Mouse (Mus musculus) intestine, embryonic 15.5 days (tissue): ENCODE data around the gene Egln3. TPM values are rescaled to one million over a fixed set of nuclear protein-coding genes. Genes with fewer than 3 reads are reported as not detected.

ENCODE experiments used
- ATAC-seq: fragments of 200-750 bp; cut with Nextera tagmentation; 2 replicates; pipeline ENCODE4 v1.8.0; 2017; ENCODE audit warnings: moderate TSS enrichment, moderate library complexity
- H3K27ac ChIP-seq: fragments of 300-500 bp; sonication (generic); 2 replicates; pipeline ENCODE4 v1.5.1; 2015; ENCODE audit warnings: mild to moderate bottlenecking, inconsistent platforms
- H3K27me3 ChIP-seq: fragments of 300-500 bp; sonication (generic); replicated peaks from 2 replicates; pipeline ENCODE4 v1.6.1; 2015; ENCODE audit warnings: inconsistent platforms
- H3K36me3 ChIP-seq: fragments of 300-500 bp; sonication (generic); 2 replicates; pipeline ENCODE4 v1.6.1; 2015; ENCODE audit warnings: inconsistent platforms
- H3K4me1 ChIP-seq: fragments of 300-500 bp; sonication (generic); replicated peaks from 2 replicates; pipeline ENCODE4 v1.6.1; 2015; ENCODE audit warnings: inconsistent platforms
- H3K4me2 ChIP-seq: fragments of 300-500 bp; sonication (generic); replicated peaks from 2 replicates; pipeline ENCODE4 v1.6.1; 2015; ENCODE audit warnings: mild to moderate bottlenecking, inconsistent platforms
- H3K4me3 ChIP-seq: fragments of 300-500 bp; sonication (generic); replicated peaks from 2 replicates; pipeline ENCODE4 v1.5.1; 2015; ENCODE audit warnings: inconsistent platforms
- H3K9ac ChIP-seq: fragments of 300-500 bp; sonication (generic); 2 replicates; pipeline ENCODE4 v1.6.1; 2015; ENCODE audit warnings: inconsistent platforms
- H3K9me3 ChIP-seq: fragments of 300-500 bp; sonication (generic); 2 replicates; pipeline ENCODE4 v1.6.1; 2016; ENCODE audit warnings: inconsistent platforms
- WGBS: fragments of 180-500 bp; shearing (Covaris S2); methylation state at CpG from one replicate; pipeline ENCODE4 v1.1.7; 2015; 5-methylcytosine and 5-hydroxymethylcytosine counted together
- polyA plus RNA-seq: library from polyadenylated mRNA; unstranded; fragments of >200 nt; fragmentation: Nextera tagmentation; extraction: Ambion mirVana; gene quantifications from 2 replicates; pipeline ENCODE4 v1.2.1, GENCODE M21; 2015

Egln3 gene
- polyA plus RNA-seq, 1 experiment from 2014 or later = 57.9 TPM

- Histone ChIP-seq H3K4me2 (peak overlapping the region; percentile 44), H3K4me1 (peaks cover 28% of the 10 kb centered on the region), H3K27me3 (no peaks in the 10 kb centered on the region), H3K36me3 (no peaks in the 10 kb centered on the region), H3K27ac (peak overlapping the region; percentile 19), H3K9ac (no peak overlapping the region), H3K9me3 (no peaks in the 10 kb centered on the region), H3K4me3 (peak overlapping the region; percentile 7)
- no peak for ATAC-seq
- 29% methylated on average over 4 of the region's 4 CpGs for WGBS
Measured at GRCm38 (mm10) chr12:54200172-54200571, 3.5 kb downstream of the Egln3 start.

- Histone ChIP-seq H3K4me2 (peak overlapping the region; percentile 46), H3K9ac (0 out of 2 replicates have a peak overlapping the region, but pooled peaks have one; percentile 24), H3K27me3 (no peaks in the 10 kb centered on the region), H3K4me3 (no peak overlapping the region), H3K27ac (peak overlapping the region; percentile 65), H3K36me3 (no peaks in the 10 kb centered on the region), H3K9me3 (no peaks in the 10 kb centered on the region), H3K4me1 (peaks cover 23% of the 10 kb centered on the region)
- ATAC-seq = peak; percentile 46; the same call in 1 of the 2 replicates
- WGBS = 72% methylated on average over 4 of the region's 4 CpGs
Measured at GRCm38 (mm10) chr12:54198282-54198918, 5.3 kb downstream of the Egln3 start.

GRCm38 (mm10) chr12:54197849-54198248, 5.8 kb downstream of the Egln3 start:
- peaks cover 28% of the 10 kb centered on the region for H3K4me1 ChIP-seq
- ATAC-seq = peak; percentile 50
- peak overlapping the region; percentile 65 for H3K27ac ChIP-seq
- H3K9me3 ChIP-seq = no peaks in the 10 kb centered on the region
- 26% methylated on average over 11 of the region's 11 CpGs for WGBS
- peak overlapping the region; percentile 46 for H3K4me2 ChIP-seq
- H3K4me3 ChIP-seq = 0 out of 2 replicates have a peak overlapping the region, but pooled peaks have one; percentile 4
- no peak overlapping the region for H3K9ac ChIP-seq
- H3K36me3 ChIP-seq = no peaks in the 10 kb centered on the region
- H3K27me3 ChIP-seq = no peaks in the 10 kb centered on the region

- Histone ChIP-seq H3K4me2 (peak overlapping the region; percentile 46), H3K36me3 (no peaks in the 10 kb centered on the region), H3K27me3 (no peaks in the 10 kb centered on the region), H3K4me3 (no peak overlapping the region), H3K9me3 (no peaks in the 10 kb centered on the region), H3K27ac (peak overlapping the region; percentile 65), H3K9ac (no peak overlapping the region), H3K4me1 (peaks cover 31% of the 10 kb centered on the region)
- WGBS = 39% methylated on average over 6 of the region's 6 CpGs
- ATAC-seq = peak; percentile 26
Measured at GRCm38 (mm10) chr12:54197301-54197782, 6.3 kb downstream of the Egln3 start.

GRCm38 (mm10) chr12:54196881-54197280, 6.8 kb downstream of the Egln3 start:
- no peak for ATAC-seq
- Histone ChIP-seq H3K27ac (peak overlapping the region; percentile 65; the same call in 1 of the 2 replicates), H3K36me3 (no peaks in the 10 kb centered on the region), H3K4me2 (peak overlapping the region; percentile 46), H3K4me1 (peaks cover 31% of the 10 kb centered on the region), H3K4me3 (no peak overlapping the region), H3K9me3 (no peaks in the 10 kb centered on the region), H3K9ac (no peak overlapping the region), H3K27me3 (no peaks in the 10 kb centered on the region)
- WGBS = 76% methylated on average over 8 of the region's 8 CpGs

GRCm38 (mm10) chr12:54194159-54194558, 9.5 kb downstream of the Egln3 start:
- no peak for ATAC-seq
- Histone ChIP-seq H3K4me3 (no peak overlapping the region), H3K4me1 (peaks cover 37% of the 10 kb centered on the region), H3K4me2 (no peak overlapping the region), H3K27me3 (no peaks in the 10 kb centered on the region), H3K9ac (no peak overlapping the region), H3K36me3 (no peaks in the 10 kb centered on the region), H3K9me3 (no peaks in the 10 kb centered on the region), H3K27ac (no peak overlapping the region)
- 51% methylated on average over 5 of the region's 5 CpGs for WGBS

- H3K9me3 ChIP-seq = no peaks in the 10 kb centered on the region
- H3K9ac ChIP-seq = peak overlapping the region; percentile 28; the same call in 1 of the 2 replicates
- WGBS = 2% methylated on average over 5 of the region's 5 CpGs
- no peaks in the 10 kb centered on the region for H3K36me3 ChIP-seq
- H3K27ac ChIP-seq = peak overlapping the region; percentile 95
- H3K4me1 ChIP-seq = peaks cover 44% of the 10 kb centered on the region
- H3K4me2 ChIP-seq = peak overlapping the region; percentile 48
- no peaks in the 10 kb centered on the region for H3K27me3 ChIP-seq
- peak; percentile 42 for ATAC-seq
- peak overlapping the region; percentile 11 for H3K4me3 ChIP-seq
Measured at GRCm38 (mm10) chr12:54192305-54192661, 11.4 kb downstream of the Egln3 start.

GRCm38 (mm10) chr12:54191608-54192304, 11.9 kb downstream of the Egln3 start:
- peak overlapping the region; percentile 95 for H3K27ac ChIP-seq
- H3K9ac ChIP-seq = peak overlapping the region; percentile 28; the same call in 1 of the 2 replicates
- H3K9me3 ChIP-seq = no peaks in the 10 kb centered on the region
- H3K4me2 ChIP-seq = peak overlapping the region; percentile 48
- H3K27me3 ChIP-seq = no peaks in the 10 kb centered on the region
- peaks cover 42% of the 10 kb centered on the region for H3K4me1 ChIP-seq
- 2% methylated on average over 19 of the region's 19 CpGs for WGBS
- H3K4me3 ChIP-seq = peak overlapping the region; percentile 11
- peak; percentile 95 for ATAC-seq
- H3K36me3 ChIP-seq = no peaks in the 10 kb centered on the region

- no peaks in the 10 kb centered on the region for H3K27me3 ChIP-seq
- ATAC-seq = peak; percentile 84
- no peak overlapping the region for H3K9ac ChIP-seq
- no peaks in the 10 kb centered on the region for H3K9me3 ChIP-seq
- H3K4me1 ChIP-seq = peaks cover 41% of the 10 kb centered on the region
- H3K36me3 ChIP-seq = no peaks in the 10 kb centered on the region
- H3K4me3 ChIP-seq = no peak overlapping the region
- H3K27ac ChIP-seq = peak overlapping the region; percentile 95
- 32% methylated on average over 9 of the region's 9 CpGs for WGBS
- peak overlapping the region; percentile 48 for H3K4me2 ChIP-seq
Measured at GRCm38 (mm10) chr12:54191181-54191580, 12.5 kb downstream of the Egln3 start.

- Histone ChIP-seq H3K27me3 (no peaks in the 10 kb centered on the region), H3K4me3 (no peak overlapping the region), H3K4me1 (peaks cover 36% of the 10 kb centered on the region), H3K9me3 (no peaks in the 10 kb centered on the region), H3K9ac (no peak overlapping the region), H3K36me3 (peaks cover 6% of the 10 kb centered on the region), H3K4me2 (no peak overlapping the region), H3K27ac (peak overlapping the region; percentile 69)
- no peak for ATAC-seq
- WGBS = 58% methylated on average over 17 of the region's 17 CpGs
Measured at GRCm38 (mm10) chr12:54187812-54188600, 15.7 kb downstream of the Egln3 start.

GRCm38 (mm10) chr12:54186926-54187623, 16.6 kb downstream of the Egln3 start:
- Histone ChIP-seq H3K9ac (no peak overlapping the region), H3K9me3 (no peaks in the 10 kb centered on the region), H3K36me3 (peaks cover 6% of the 10 kb centered on the region), H3K27me3 (no peaks in the 10 kb centered on the region), H3K4me3 (no peak overlapping the region), H3K27ac (peak overlapping the region; percentile 69), H3K4me2 (no peak overlapping the region), H3K4me1 (peaks cover 31% of the 10 kb centered on the region)
- 55% methylated on average over 14 of the region's 14 CpGs for WGBS
- ATAC-seq = no peak
